Mouse (Mus musculus) adrenal gland, adult (tissue): ENCODE data around the gene Ncbp2.

ENCODE experiments used
- DNase-seq, 2 experiments: peaks; one replicate each; pipeline ENCODE4 v3.0.0; 2022 to 2023; ENCODE audit warnings: low spot score in 1 of 2; ENCODE audit not compliant: inconsistent age in 2 of 2

Ncbp2 gene

DNA sequence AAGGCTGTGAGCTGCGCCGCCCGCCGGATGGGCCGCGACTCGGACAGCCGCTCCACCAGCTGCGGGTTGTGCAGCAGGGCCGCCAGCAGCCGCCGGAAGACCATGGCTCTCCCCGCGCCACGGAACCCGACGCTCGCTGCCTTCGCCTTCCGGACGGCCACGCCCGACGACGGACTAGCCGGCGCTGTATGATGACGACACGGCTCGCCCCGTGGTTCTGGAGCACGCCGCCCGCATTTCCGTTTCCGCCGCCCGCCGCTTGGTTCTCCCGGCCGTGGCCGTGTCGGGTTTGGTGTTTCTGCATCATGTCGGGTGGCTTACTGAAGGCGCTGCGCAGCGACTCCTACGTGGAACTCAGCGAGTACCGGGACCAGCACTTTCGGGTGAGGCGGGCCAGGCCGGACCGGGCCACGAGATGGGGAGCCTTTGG is at the start of gene Ncbp2, which contains the start of gene 0610012G03Rik:
Gene Ncbp2 (plus strand): TSS at position 169 of the 430 bp plus-strand sequence.
Gene 0610012G03Rik (minus strand): TSS at position 150 of the 430 bp plus-strand sequence.
- peak; percentile 95 to 98 for DNase-seq

DNA sequence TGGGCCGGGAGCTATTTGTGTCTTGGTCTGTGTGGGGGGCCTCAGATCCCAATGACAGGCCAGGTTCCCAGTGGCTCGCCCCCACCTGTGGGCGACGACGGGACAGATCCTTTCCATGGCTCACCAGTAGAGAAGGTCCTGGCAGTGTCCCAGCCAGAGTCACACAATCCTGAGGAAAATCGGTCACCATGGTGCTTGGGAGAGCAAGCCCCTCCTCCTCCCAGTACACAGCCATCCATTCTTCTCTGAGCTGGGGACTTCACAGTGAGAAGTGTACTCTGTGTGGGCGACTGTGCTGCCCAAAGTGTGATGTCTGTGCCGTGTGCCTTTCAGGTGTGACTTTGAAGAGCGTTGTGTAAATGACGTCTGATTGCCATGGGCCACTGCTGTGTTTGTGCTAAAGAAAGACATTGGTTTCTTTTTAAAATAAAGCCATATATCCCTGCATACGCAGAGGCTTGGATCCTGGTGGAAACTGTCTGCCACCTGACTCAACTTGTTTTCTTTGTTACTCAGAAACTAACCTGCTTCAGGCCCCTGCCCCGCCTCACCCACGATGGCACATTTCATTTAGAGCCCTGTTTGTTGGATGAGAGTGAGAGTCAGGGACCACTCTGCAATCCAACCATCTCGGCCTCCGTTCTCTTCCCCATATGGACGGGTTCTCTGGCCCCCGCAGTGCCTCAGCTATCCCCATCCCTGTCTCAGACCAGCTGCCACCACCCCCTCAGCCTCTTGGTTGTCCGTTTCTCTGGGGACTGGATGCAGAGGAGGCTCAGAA is 49.6 kb upstream of the Ncbp2 start:
- no peak for DNase-seq

DNA sequence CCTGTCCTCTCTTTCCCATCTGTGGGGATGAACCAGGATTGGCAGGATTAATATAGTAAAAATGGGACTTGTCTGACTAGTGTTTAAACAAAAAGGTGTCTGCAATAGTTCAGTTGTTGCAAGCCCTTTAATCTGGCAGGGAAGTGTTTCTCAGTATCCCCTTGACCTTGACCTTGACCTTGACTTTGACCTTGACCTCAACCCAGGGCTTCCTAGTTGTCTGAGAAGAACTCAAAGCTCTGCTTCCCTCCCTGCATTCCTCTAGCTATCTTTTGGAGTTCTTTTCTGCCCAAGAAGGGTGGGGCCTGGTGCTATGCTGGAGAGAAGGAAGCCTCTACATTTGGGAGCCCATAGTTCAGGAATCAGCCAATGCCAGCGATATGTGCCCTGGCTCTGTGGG is 46.4 kb upstream of the Ncbp2 start:
- no peak for DNase-seq

DNA sequence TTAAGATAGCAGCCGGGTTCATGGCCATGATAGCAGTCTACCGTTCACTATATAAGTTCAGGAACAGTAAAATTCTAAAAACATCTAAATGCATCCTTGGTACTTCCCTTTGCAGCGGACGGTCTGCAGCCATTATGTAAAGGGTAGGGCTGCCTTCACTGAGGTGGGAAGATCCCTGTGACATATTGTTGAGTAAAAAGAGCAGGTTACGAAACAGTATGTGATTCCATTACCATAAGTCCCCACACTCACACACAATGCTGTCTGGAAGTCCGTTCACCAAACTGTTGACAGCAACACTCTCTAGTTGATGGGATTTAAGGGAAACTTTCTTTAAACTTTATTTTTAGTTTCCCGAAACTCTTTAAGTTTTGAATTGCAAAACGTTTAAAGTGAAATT is 45.1 kb upstream of the Ncbp2 start:
- DNase-seq: no peak

DNA sequence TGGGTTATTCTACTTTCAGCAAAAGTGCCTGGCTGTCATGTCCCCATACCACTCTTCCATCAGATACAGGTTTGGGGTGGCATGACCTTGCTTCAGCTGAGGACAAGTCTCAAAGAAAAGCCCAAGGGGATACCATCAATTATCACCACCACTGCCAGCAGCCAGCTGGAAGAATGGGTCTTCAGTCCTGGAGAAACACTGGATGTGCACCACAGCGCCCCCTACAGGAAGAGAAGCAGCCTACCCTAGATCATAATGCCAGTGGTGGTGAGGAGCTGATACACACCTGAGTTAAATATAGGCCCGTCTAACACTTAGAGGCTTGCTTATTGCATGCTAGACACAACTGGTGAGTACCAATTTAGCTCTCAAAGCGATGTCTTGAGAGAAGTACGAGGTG is 43.0 kb upstream of the Ncbp2 start:
- no peak for DNase-seq

DNA sequence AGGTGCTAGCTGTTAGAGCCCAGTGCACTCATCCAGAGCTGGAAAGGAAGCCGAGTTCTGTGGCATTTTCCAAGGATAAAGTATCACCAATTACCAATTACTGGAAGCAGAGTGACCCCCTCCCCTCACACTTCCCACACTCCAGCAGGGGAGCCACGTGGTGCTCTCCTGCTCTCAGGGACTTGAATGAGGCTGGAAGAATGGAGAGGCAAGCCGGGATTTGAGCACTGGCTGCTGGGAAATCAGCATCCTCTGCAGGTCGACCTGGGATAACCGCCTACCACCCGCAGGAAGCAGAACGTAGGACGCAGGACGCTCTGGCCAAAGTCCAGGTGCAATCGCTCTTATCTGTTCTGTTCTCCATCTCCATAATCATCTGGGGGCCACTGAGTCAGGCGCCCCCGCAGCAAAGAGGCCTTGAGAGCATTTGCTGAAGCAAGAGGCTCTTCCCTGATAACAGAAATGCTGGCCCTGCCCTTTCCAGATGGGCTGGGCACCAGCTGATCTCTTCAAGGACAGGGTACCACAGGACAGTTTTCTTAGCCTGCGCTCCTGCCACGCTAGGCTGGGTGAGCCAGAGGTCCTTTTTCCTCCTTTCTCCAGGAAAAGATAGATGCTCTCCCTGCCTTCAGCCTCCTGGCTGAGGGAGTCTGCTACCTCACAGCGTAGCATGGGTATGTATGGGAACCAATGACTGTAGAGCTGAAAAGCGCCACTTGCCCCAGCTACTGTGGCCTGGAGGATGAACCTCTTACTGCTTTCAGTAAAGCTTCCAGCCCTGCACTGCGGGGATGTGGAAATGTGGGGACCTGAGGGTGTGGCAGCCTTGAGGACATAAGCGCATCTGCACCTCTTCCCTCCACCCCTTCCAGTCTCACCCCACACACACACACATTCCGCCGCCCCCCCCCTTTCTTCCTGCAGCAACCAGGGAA is 42.2 kb upstream of the Ncbp2 start:
- DNase-seq: peak; percentile 44 to 72

DNA sequence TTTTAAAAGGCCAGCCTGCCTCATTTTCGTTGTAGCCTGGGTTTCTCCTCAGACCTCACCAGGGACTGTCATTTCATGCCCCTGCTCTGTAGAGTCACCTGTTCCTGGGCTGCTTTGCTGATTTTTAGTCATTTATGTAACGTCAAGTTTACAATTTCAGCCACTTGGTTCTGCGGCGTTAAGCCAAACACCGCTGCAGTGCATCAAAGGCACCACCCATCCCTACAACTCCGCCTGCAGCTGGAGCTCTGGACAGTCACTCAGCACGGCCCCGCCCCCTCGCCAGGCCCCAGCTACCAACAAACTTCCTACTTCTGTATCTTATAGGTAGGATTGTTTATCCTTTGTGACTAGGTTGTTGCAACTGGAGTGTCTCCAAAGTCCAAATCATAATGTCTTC is 41.4 kb upstream of the Ncbp2 start:
- DNase-seq: peak; percentile 33 to 73

DNA sequence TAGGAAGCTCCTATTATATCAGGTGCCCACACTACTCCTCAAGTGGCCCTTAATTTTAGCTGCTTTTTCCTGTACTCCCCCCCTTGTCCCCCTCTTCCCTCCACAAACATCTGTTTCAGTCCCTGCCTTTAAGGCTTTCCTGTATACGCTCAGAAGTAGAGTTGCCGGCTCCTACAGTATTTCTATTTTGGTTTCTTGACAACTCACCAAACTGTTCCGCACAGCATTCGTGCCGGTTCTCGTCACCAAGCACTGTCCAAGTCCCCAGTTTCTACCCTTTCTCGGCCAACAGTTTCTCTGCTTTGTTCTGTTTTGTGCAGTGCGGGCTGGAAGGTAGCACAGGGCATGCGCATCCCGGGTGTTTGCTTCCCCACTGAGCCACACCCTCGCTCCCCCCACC is 39.4 kb upstream of the Ncbp2 start:
- DNase-seq: no peak

DNA sequence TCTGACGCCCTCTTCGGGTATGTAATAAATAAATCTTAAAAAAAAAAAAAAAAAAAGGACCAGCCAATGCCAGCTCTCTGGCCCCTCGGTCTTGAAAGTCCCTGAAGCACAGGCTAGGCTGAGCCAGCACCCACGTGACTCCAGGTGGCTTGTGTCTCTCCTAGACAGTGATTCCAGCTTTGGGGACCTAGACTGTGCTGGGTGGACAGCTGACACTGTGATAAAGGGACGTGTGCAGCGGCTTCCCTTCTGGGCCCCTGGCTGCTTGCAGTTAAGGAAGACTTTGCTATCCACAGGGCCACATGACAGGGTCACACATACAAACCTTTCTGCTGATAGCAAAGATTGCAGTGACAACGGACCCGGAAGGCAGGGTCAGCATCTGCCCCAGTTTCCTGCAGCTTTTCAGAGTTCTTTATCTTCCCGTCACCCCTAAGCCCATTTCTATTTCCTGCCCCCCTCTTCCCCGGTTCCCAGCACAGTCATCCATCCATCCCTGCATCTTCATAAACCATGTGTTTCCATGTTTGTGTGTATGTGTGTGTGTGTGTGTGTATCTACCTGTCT is 37.9 kb upstream of the Ncbp2 start:
- DNase-seq: no peak

DNA sequence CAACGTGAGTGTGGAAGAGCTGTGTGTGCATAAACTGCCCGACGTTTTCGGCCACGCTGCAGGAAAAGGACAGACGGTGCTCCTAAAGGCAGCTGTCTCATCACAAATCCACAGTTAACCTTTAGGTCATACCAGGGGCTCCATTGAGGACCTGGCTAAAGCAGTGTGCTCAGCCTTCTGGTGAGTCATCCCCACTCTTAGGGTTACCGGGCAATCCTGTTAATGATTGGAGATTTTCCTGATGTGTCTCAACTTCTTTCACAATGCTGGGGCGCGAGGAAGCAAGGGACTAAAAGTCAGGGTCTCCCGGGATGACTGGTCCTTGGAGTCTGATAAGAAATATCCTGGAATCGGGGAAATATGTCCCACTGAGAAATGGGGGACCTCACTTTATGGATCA is 30.5 kb upstream of the Ncbp2 start:
- DNase-seq: peak in 1 of 2 experiments; percentile 67

DNA sequence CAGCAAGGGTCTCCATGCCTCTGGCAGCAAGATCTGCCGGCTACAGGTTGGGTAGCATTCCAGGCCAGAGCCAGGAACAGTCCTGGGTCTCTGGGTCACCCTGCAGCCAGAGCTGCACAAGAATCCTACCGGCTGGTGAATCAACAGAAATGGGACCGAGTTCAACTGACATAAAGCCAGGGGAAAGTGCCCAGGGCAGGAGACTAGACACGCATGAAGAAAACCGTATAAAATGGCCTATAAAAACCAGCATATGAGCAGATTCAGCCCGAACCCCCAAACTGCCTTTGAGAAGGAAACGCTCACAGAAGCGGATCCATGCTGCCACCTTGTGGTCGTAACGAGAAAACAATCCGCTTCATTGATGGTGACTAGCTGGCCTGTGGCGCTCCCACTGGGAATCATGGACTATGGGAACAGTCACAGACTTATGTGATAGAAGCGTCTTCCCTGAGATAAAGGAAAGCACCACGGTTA is 30.0 kb upstream of the Ncbp2 start:
- DNase-seq: peak; percentile 76 to 92

DNA sequence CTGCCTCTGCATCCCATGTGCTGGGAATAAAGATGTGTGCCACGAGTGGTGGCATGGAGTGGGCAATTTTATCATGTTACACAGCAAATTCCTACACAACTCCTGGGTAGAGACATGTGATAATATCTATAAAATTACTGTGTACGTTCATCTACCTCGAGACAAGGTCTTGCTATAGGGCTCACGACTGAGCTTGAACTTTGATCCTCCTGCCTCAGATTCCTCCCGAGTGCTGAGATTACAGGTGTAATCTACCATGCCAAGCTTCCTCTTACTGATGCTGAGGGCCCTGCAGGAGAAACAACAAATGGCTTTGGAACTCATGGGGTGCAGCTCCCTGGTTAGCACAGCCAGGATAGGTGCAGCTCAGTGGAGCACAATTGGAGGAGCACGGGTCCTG is 23.9 kb upstream of the Ncbp2 start:
- no peak for DNase-seq

DNA sequence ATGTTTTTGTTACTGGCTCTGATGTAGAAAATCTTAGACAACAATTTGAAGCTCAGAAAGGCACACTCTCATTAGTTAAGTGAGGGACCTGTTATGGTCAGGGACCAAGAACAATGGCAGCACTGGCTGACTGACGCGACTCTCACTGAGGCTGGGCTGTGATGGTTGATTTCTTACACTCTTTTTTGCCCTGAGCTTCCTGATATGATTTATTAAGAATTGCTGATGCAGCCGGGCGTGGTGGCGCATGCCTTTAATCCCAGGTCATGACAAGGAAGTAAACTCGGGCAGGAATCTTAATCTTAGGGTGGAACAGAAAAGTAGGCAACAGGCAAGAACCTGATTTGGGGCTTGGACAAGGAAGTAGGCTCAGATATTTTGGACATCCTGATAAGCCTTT is 22.2 kb upstream of the Ncbp2 start:
- no peak for DNase-seq

DNA sequence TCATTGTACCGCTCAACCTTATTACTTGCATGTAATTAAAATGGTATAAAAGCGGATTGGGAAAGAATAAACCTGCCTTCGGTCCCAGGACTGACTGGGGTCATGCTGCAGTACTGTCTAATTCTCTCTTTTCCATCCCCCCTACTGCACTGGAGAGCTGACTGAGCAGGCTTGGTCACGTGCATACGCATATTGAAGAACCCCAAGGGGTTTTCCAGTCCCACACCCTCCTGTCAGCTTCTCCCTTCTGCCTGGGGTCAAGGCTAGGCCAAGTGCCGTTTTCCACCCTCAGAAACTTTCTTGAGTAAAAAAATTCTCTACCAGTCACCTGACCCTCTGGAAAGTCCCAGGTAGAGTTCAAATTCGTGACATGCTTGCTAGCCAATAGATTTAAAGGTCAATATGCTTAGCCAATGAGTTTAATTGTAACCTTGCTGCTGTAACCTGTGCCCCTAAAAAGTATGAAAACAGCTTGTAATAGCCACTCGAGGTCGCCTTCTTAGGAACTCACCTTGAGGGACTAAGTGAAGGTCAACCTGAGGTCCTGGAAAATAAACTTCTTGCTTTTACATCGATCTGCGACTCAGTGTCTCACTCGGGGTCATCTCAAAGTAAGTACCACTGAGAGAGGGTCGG is 21.6 kb upstream of the Ncbp2 start:
- no peak for DNase-seq

DNA sequence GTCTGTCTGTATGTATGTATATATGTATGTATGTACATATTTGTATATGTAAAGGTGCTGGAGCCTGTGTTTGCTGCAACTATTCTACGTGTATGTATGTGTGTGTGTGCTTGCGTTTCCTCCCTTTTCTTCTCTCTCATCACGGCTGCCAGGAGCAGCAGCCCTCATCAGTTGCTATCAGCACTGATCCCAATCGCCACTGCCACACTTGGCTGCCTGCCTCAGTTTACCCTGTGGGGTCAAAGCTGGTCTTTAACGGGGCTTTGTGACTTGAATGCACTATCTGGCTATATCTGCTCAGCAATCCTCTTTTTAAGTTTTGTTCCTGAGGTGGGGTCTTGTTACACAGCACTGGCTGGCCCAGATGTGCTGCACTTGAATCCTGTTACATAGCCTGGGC is 20.9 kb upstream of the Ncbp2 start:
- no peak for DNase-seq

DNA sequence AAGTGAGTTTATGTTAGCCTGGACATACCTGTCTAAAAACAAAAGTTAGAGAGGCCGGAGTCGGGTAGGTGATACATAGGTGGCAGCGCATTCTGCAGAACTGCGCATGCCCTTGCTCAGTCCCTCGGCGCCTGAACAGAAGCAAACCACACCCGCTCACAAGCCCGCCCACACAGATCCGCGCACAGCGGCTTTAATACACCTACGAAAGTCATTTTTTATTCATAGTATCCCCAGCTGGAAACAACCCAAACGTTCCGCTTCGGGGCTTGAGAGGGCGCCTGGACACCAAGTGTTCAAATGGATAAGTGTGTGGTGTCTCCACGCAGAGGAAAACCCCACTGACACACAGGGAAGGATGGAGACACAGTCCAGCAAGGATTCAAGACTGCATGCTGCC is 17.0 kb upstream of the Ncbp2 start:
- no peak for DNase-seq

DNA sequence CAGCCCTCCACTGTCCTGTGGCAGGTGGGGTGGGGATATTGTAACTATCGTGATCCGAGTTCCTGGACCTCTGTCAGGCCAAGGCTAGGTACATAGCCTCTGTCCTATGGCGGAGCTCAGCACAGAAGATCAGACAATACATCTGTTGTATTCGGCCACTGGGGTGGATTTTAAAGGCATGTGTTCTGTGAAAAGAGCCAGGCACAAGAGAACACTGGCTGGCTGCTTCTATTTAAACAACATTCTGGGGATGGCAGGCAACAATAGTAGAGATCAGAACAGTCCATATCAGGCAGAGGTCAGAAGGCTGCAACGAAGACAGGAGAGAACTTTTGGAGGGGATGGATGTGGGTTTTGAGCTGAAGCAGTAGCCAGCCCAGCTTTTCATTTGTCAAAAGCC is 16.1 kb upstream of the Ncbp2 start:
- DNase-seq: no peak

DNA sequence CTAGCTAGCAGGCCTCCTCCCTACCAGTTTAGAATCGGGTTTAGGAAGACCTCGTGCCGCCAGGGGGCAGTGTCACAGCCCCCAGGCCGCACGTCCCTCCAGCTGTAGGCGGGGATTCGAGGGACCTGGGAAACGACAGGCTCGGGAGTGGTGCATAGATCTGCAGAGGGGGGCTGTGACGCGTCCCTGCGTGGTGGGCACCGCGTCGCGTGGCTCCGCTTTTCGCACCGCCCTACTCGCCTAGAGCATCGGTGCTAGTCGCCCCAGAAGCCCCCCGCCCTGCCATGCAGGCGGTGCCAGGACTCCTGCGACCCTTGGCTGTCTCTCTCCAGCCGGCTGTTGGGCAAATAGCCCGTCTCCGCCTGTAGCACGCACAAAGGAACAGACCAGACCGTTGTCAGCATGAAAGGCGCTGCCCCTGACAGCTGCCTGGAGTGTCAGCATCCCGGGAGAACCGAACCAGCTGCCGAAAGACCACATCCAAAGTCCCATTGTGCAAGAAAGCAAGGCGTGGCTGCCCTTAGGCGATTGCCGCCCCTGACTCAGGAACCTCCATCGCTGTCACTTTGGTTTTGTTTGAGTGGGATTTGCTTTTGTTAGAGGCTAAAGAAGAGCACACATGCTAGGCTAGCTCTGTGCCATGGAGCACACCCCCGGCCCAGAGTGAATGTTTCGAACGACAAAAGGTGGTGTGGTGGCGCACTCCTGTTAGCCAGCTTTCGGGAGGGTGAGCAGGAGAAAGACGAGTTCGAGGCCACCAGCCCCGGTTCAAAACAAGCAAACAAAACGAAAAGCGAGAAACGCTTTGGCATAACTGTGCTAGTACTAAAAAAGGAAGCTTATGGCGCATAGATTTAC is 15.2 kb upstream of the Ncbp2 start:
- DNase-seq: peak; percentile 89 to 93

DNA sequence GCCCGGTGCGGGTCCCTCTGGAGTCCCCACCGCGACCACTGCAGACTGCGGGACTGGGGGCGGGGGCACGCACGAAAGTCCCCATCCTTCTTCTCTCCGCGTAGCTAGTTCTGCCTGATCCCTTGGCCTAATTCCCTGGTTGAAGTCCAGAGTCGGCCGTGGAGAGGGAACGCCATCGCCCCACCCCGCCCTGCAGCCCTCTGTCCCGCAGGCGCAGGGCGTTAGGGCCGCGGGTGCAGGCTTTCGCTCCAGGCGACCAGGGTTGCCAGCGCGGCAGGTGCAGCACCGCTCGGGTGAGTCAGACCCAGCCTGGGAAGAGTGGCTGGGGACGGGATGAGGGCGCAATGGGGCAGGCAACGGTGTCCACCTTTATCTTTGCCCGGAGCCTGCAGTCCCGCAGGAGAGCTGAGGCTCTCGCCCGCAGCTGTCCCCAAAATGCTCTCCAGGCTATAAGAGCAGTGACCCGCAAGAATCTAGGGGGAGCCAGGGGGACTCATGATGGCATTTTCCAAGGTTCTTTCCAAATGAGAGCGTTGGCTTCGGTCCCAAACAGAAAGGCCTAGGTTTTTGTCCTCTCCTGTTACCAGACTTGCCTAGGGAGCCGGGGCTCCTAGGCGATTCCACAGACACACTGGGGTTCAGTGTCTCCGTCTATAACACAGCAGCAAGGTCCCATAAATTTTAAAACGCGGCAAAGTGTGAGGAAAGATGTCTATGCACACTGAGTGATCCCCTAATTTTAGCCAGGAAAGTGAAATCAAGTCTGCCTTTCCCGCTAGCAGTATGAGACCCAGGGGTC is 14.4 kb upstream of the Ncbp2 start, which contains the start of gene Pigz:
Gene Pigz (plus strand): TSS at position 101 of the 799 bp plus-strand sequence.
- peak; percentile 58 to 79 for DNase-seq
